Mouse (Mus musculus): ENCODE data around the gene Fhl3. TPM values are rescaled to one million over a fixed set of nuclear protein-coding genes. Genes with fewer than 3 reads are reported as not detected.
A peak's percentile ranks its signal among the peaks of the same experiment; 100 is the strongest.

Gene Fhl3
- polyA plus RNA-seq, 1 experiment = 167 TPM

- no peak overlapping the region for H3K27ac ChIP-seq (ENCODE audit: insufficient read depth, low read depth, low read length)
- peaks cover 18% of the 10 kb centered on the region for H3K4me1 ChIP-seq (ENCODE audit: control insufficient read depth, insufficient read depth, low read length)
- H3K4me3 ChIP-seq (ENCODE audit: insufficient read depth, low read length) = no peak overlapping the region
- no peak for TF ChIP-seq POLR2A (IDR thresholded peaks at IDR 0.05; ENCODE audit: borderline replicate concordance, low read depth, low read length)
- 0 out of 2 replicates have a peak, but pooled peaks have one; percentile 18 for TF ChIP-seq CTCF (IDR thresholded peaks at IDR 0.05; ENCODE audit: low read depth, low read length)
Measured at GRCm38 (mm10) chr4:124682270-124682669, 18.2 kb upstream of the Fhl3 start.

- Histone ChIP-seq H3K27ac (ENCODE audit: insufficient read depth, low read depth, low read length) (no peak overlapping the region), H3K4me3 (ENCODE audit: insufficient read depth, low read length) (no peak overlapping the region), H3K4me1 (ENCODE audit: control insufficient read depth, insufficient read depth, low read length) (peaks cover 18% of the 10 kb centered on the region)
- TF ChIP-seq CTCF (IDR thresholded peaks at IDR 0.05; ENCODE audit: low read depth, low read length) = no peak
- no peak for TF ChIP-seq POLR2A (IDR thresholded peaks at IDR 0.05; ENCODE audit: borderline replicate concordance, low read depth, low read length)
Measured at GRCm38 (mm10) chr4:124683474-124683873, 17.0 kb upstream of the Fhl3 start.

GRCm38 (mm10) chr4:124685004-124685403 lies 15.5 kb upstream of the Fhl3 start:
- Histone ChIP-seq H3K27ac (ENCODE audit: insufficient read depth, low read depth, low read length) (no peak overlapping the region), H3K4me3 (ENCODE audit: insufficient read depth, low read length) (no peak overlapping the region), H3K4me1 (ENCODE audit: control insufficient read depth, insufficient read depth, low read length) (peaks cover 21% of the 10 kb centered on the region)
- no peak for TF ChIP-seq CTCF (IDR thresholded peaks at IDR 0.05; ENCODE audit: low read depth, low read length)
- TF ChIP-seq POLR2A (IDR thresholded peaks at IDR 0.05; ENCODE audit: borderline replicate concordance, low read depth, low read length) = no peak

DNA sequence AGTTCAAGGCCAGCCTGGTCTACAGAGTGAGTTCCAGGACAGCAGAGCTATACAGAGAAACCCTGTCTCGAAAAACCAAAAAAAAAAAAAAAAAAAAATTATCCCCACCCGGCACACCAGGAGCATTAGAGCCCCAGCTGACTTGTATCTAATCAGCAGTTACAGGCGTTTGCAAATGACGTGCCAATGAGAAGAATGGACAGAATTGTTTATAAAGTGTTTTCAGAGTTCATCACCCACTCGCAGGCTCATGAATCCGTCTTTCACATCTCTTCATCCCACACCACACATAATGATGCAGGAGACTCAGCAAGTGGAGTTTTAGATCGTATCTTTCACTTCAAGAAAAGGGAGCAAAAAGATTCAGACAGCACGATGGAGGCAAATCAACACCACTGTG lies 15.0 kb upstream of the Fhl3 start:
- no peak overlapping the region for H3K4me3 ChIP-seq (ENCODE audit: insufficient read depth, low read length)
- H3K27ac ChIP-seq (ENCODE audit: insufficient read depth, low read depth, low read length) = peak overlapping the region; percentile 64; the same call in 1 of the 2 replicates
- H3K4me1 ChIP-seq (ENCODE audit: control insufficient read depth, insufficient read depth, low read length) = peaks cover 21% of the 10 kb centered on the region
- TF ChIP-seq CTCF (IDR thresholded peaks at IDR 0.05; ENCODE audit: low read depth, low read length) = no peak
- no peak for TF ChIP-seq POLR2A (IDR thresholded peaks at IDR 0.05; ENCODE audit: borderline replicate concordance, low read depth, low read length)

DNA sequence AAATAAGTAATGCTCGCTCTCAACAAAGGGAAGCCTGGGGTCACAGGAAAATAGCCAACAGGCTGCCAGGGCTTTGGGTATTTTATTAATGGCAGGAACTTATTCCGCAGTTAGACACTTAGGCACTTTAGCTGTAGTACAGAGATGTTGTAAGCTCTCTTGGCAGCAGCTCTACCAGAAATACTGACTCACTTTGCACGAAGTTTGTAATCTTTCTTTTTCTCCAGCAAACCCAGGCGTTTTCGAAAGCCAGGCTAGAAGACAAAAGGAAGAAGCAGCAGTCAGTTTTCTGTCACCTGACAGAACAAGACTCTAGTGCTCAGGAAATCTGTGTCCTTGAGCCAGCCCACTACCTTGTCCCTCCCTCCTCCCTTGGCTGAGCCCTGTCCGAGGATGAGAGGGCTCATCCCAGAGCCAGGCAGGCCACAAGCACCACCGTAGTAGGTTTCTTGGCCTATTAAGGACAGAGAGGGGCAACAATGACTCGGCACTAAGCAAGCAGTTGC lies 14.6 kb upstream of the Fhl3 start:
- Histone ChIP-seq H3K4me1 (ENCODE audit: control insufficient read depth, insufficient read depth, low read length) (peaks cover 25% of the 10 kb centered on the region), H3K27ac (ENCODE audit: insufficient read depth, low read depth, low read length) (peak overlapping the region; percentile 64), H3K4me3 (ENCODE audit: insufficient read depth, low read length) (no peak overlapping the region)
- TF ChIP-seq CTCF (IDR thresholded peaks at IDR 0.05; ENCODE audit: low read depth, low read length) (no peak), POLR2A (IDR thresholded peaks at IDR 0.05; ENCODE audit: borderline replicate concordance, low read depth, low read length) (no peak)

- Histone ChIP-seq H3K4me1 (ENCODE audit: control insufficient read depth, insufficient read depth, low read length) (peaks cover 31% of the 10 kb centered on the region), H3K27ac (ENCODE audit: insufficient read depth, low read depth, low read length) (no peak overlapping the region; the same call in 1 of the 2 replicates), H3K4me3 (ENCODE audit: insufficient read depth, low read length) (0 out of 2 replicates have a peak overlapping the region, but pooled peaks have one; percentile 5)
- TF ChIP-seq CTCF (IDR thresholded peaks at IDR 0.05; ENCODE audit: low read depth, low read length) (no peak), POLR2A (IDR thresholded peaks at IDR 0.05; ENCODE audit: borderline replicate concordance, low read depth, low read length) (no peak)
Measured at GRCm38 (mm10) chr4:124691455-124691854, 9.0 kb upstream of the Fhl3 start.

- Histone ChIP-seq H3K27ac (ENCODE audit: insufficient read depth, low read depth, low read length) (peak overlapping the region; percentile 35), H3K4me1 (ENCODE audit: control insufficient read depth, insufficient read depth, low read length) (peaks cover 32% of the 10 kb centered on the region), H3K4me3 (ENCODE audit: insufficient read depth, low read length) (peak overlapping the region; percentile 87)
- TF ChIP-seq CTCF (IDR thresholded peaks at IDR 0.05; ENCODE audit: low read depth, low read length) (no peak), POLR2A (IDR thresholded peaks at IDR 0.05; ENCODE audit: borderline replicate concordance, low read depth, low read length) (no peak)
Measured at GRCm38 (mm10) chr4:124692416-124692861, 8.1 kb upstream of the Fhl3 start.

DNA sequence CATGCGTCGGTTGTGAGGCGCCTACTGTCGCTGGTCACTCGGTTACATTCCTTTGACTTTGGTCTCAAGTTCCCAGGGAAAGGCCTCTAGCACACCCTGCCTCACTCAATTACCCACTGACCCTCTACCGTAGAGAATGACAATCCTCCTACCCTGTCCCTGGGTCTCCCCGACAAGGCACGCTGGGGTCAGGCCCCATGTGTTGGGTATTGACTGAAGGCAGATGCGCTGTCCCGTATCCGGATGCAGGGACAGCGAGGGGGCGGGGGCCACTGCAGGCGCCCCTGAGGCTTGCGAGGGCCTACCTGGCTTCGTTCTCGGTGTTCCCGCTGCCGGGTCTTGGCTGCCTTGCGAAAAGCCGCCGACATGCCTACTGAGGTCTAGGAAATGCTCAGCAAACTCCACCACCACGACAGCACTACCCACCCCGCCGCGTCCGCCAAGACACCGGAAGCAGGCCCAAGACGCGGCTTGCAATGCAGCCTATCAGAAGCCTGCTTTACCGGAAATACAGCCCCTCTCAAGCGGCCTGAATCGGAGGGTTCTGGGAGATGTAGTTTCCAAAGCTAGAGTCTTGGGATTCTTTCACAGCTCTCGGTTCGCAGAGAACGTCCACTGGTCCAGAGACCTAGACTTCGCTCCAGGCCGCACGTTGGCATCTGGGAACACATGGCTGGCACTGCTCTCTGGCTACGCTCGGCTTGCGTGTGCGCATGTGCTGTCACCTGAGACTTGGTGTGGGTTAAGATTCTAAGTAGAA lies 7.2 kb upstream of the Fhl3 start, which contains the start of gene Utp11:
Gene Utp11 (minus strand): TSS at position 466 of the 760 bp plus-strand sequence.
- TF ChIP-seq CTCF (IDR thresholded peaks at IDR 0.05; ENCODE audit: low read depth, low read length) = no peak
- TF ChIP-seq POLR2A (IDR thresholded peaks at IDR 0.05; ENCODE audit: borderline replicate concordance, low read depth, low read length) = no peak
- H3K27ac ChIP-seq (ENCODE audit: insufficient read depth, low read depth, low read length) = peak within 1 kb of the TSS; percentile 35
- H3K4me1 ChIP-seq (ENCODE audit: control insufficient read depth, insufficient read depth, low read length) = peaks cover 34% of the 10 kb centered on the region
- peak within 1 kb of the TSS; percentile 87 for H3K4me3 ChIP-seq (ENCODE audit: insufficient read depth, low read length)

DNA sequence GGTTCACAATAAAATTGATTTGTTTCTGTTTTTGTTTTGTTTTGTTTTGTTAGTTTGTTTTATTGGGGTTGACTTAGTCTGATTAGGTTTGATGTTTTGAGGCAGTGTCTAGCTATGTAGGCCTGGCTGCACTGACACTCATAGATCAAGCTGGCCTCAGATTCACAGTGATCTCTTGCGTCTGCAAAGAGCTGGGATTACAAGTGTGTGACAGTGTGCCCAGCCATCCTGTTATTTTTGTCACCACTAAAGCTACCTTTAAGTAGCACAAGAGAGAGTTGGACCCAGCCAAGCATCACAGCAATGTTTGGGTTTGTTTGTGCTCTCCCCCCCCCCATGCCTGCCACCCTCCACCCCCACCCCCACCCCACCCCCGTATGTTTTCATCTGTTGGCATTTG lies 5.9 kb upstream of the Fhl3 start:
- H3K4me1 ChIP-seq (ENCODE audit: control insufficient read depth, insufficient read depth, low read length) = peaks cover 42% of the 10 kb centered on the region
- H3K4me3 ChIP-seq (ENCODE audit: insufficient read depth, low read length) = no peak overlapping the region
- H3K27ac ChIP-seq (ENCODE audit: insufficient read depth, low read depth, low read length) = no peak overlapping the region
- no peak for TF ChIP-seq POLR2A (IDR thresholded peaks at IDR 0.05; ENCODE audit: borderline replicate concordance, low read depth, low read length)
- no peak for TF ChIP-seq CTCF (IDR thresholded peaks at IDR 0.05; ENCODE audit: low read depth, low read length)
